Mouse (Mus musculus) limb, embryonic 15.5 days (tissue): ENCODE measurements at regions not wholly inside any gene's neighbourhood (a gene's known extent, or its start where the extent isn't known, plus 50 kb on each side); places are given as distances from the start of the nearest gene placed in this dataset.

Source experiments
- ATAC-seq: fragments of 200-750 bp; cut with Nextera tagmentation; 2 replicates; pipeline ENCODE4 v1.8.0; 2017; ENCODE audit warnings: low read depth, moderate TSS enrichment; ENCODE audit not compliant: insufficient number of reproducible peaks, low FRiP score, low TSS enrichment
- H3K27ac ChIP-seq: fragments of 300-500 bp; sonication (generic); 2 replicates; pipeline ENCODE4 v1.5.1; 2015; ENCODE audit warnings: moderate library complexity, mild to moderate bottlenecking, inconsistent platforms
- H3K27me3 ChIP-seq: fragments of 300-500 bp; sonication (generic); 2 replicates; pipeline ENCODE4 v1.6.1; 2015; ENCODE audit warnings: inconsistent platforms
- H3K36me3 ChIP-seq: fragments of 300-500 bp; sonication (generic); 2 replicates; pipeline ENCODE4 v1.6.1; 2015; ENCODE audit warnings: inconsistent platforms
- H3K4me1 ChIP-seq: fragments of 300-500 bp; sonication (generic); 2 replicates; pipeline ENCODE4 v1.6.1; 2015; ENCODE audit warnings: inconsistent platforms
- H3K4me2 ChIP-seq: fragments of 300-500 bp; sonication (generic); 2 replicates; pipeline ENCODE4 v1.6.1; 2015; ENCODE audit warnings: mild to moderate bottlenecking, inconsistent platforms
- H3K4me3 ChIP-seq: fragments of 300-500 bp; sonication (generic); 2 replicates; pipeline ENCODE4 v1.5.1; 2015; ENCODE audit warnings: mild to moderate bottlenecking, inconsistent platforms
- H3K9ac ChIP-seq: fragments of 300-500 bp; sonication (generic); 2 replicates; pipeline ENCODE4 v1.6.1; 2015; ENCODE audit warnings: inconsistent platforms
- H3K9me3 ChIP-seq: fragments of 300-500 bp; sonication (generic); 2 replicates; pipeline ENCODE4 v1.6.1; 2016; ENCODE audit warnings: inconsistent platforms
- WGBS: fragments of 180-500 bp; shearing (Covaris S2); methylation state at CpG from one replicate; pipeline ENCODE4 v1.1.7; 2015; 5-methylcytosine and 5-hydroxymethylcytosine counted together

GRCm38 (mm10) chr1:82038171-82038570, 194.7 kb upstream of the Gm9747 start:
- H3K4me2 ChIP-seq: no peak overlapping the region
- ATAC-seq: no peak
- 77% methylated on average over 4 of the region's 4 CpGs for WGBS

DNA sequence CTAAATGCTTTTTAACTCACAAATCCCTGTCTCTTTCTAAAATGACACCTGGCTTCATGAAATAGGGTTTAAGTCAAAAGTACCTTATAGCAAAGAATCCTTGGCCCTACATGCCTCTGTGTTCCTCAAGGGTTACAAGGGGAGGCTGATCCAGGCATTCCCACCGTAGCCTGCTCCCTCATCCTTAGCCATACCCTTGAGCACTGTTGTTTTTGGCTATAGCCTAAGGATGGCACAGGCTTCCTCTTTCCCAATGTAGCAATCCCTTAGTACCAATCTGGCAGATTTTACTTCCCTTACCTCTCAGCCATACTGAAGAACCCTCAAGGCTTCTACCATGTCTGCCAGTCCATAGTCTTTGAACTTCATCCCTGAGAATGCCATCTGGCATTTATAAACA, 194.2 kb upstream of the Gm9747 start:
- Histone ChIP-seq H3K9me3 (no peaks in the 10 kb centered on the region), H3K9ac (no peak overlapping the region), H3K4me3 (no peak overlapping the region), H3K4me1 (peaks cover 7% of the 10 kb centered on the region; the same call in 1 of the 2 replicates), H3K4me2 (no peak overlapping the region), H3K27me3 (no peaks in the 10 kb centered on the region), H3K36me3 (no peaks in the 10 kb centered on the region), H3K27ac (no peak overlapping the region)
- 86% methylated on average over 1 of the region's 1 CpGs for WGBS
- no peak for ATAC-seq

More at GRCm38 (mm10) chr1:82038171-82038570, 194.7 kb upstream of the Gm9747 start:
- Histone ChIP-seq H3K4me1 (peaks cover 7% of the 10 kb centered on the region; the same call in 1 of the 2 replicates), H3K9ac (no peak overlapping the region), H3K27ac (no peak overlapping the region), H3K4me3 (no peak overlapping the region), H3K9me3 (no peaks in the 10 kb centered on the region), H3K27me3 (no peaks in the 10 kb centered on the region), H3K36me3 (no peaks in the 10 kb centered on the region)

DNA sequence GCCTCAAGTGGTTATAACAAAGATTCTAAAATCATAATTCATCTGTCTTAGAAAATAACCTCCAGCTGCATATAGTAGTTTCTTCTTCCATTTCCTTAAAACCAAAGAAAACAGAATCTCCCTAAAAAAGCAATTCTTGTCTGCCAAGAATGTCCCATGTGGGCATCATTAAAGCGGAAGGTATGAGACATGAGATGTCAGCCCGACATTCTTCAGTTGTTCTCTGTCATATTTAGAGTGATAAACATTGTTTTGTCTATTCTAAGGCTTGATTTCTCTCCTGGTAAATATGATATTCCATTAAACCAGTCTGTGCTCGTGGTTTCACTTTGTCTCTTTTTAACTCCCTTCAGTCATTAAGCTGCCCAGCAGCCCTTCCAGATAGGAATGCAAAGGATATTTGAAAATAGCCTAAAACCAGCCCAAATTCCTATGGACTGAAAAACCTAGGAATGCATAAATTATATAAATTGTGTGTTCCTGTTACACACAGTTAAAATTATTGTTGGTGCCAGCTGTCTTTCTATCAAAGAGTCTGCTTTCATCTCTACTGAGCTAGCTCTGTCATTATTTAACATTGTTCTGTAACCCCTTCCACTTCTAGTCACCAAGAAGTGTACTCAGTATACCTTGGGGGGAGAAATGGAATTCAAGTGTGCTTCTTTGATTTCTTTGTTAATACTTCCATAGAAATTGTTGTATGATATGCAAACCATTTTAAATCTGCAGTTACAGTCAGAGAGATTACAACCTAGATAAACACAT, 191.4 kb upstream of the Gm9747 start:
- no peak overlapping the region for H3K4me3 ChIP-seq
- no peak overlapping the region for H3K4me2 ChIP-seq
- H3K36me3 ChIP-seq: no peaks in the 10 kb centered on the region
- H3K9ac ChIP-seq: no peak overlapping the region
- ATAC-seq: no peak
- H3K9me3 ChIP-seq: no peaks in the 10 kb centered on the region
- peaks cover 7% of the 10 kb centered on the region; the same call in 1 of the 2 replicates for H3K4me1 ChIP-seq
- 38% methylated on average over 3 of the region's 3 CpGs for WGBS
- H3K27ac ChIP-seq: no peak overlapping the region
- no peaks in the 10 kb centered on the region for H3K27me3 ChIP-seq

GRCm38 (mm10) chr1:82042051-82042432, 190.9 kb upstream of the Gm9747 start:
- H3K27ac ChIP-seq: no peak overlapping the region

DNA sequence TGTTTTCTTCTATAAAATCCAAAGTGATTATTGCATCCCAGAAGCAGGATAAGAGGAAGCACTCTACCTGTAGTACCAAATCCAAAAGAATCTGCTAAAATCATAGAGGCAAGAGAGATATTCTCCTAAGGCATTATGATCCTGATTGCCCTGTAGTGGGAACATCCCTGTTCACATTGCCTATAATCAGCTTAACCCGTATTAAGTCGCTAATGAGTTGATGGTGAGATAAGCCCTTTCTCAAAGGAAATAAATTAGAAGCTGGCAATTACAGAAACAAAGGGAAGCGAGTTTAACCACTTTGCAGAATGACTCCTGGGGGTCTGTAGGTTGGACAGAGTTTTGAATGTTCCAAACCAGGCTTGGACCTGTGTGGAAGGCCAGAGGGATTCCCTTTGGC, 190.4 kb upstream of the Gm9747 start:
- Histone ChIP-seq H3K27me3 (no peaks in the 10 kb centered on the region), H3K4me1 (peaks cover 7% of the 10 kb centered on the region; the same call in 1 of the 2 replicates), H3K9me3 (no peaks in the 10 kb centered on the region), H3K36me3 (no peaks in the 10 kb centered on the region), H3K4me3 (no peak overlapping the region), H3K27ac (no peak overlapping the region), H3K4me2 (no peak overlapping the region), H3K9ac (no peak overlapping the region)
- WGBS: 44% methylated on average over 3 of the region's 3 CpGs
- ATAC-seq: no peak

More at GRCm38 (mm10) chr1:82042051-82042432, 190.9 kb upstream of the Gm9747 start:
- H3K4me3 ChIP-seq: no peak overlapping the region
- H3K4me1 ChIP-seq: peaks cover 7% of the 10 kb centered on the region; the same call in 1 of the 2 replicates
- WGBS: 27% methylated on average over 2 of the region's 2 CpGs
- no peak for ATAC-seq
- no peak overlapping the region for H3K9ac ChIP-seq
- H3K36me3 ChIP-seq: no peaks in the 10 kb centered on the region
- no peaks in the 10 kb centered on the region for H3K27me3 ChIP-seq
- no peaks in the 10 kb centered on the region for H3K9me3 ChIP-seq
- no peak overlapping the region for H3K4me2 ChIP-seq

GRCm38 (mm10) chr1:82066291-82066690, 166.6 kb upstream of the Gm9747 start:
- WGBS: 81% methylated on average over 6 of the region's 6 CpGs
- Histone ChIP-seq H3K4me2 (no peak overlapping the region), H3K4me1 (no peaks in the 10 kb centered on the region), H3K27me3 (no peaks in the 10 kb centered on the region), H3K27ac (no peak overlapping the region), H3K9ac (no peak overlapping the region), H3K9me3 (no peaks in the 10 kb centered on the region), H3K36me3 (no peaks in the 10 kb centered on the region), H3K4me3 (no peak overlapping the region)
- ATAC-seq: no peak

GRCm38 (mm10) chr1:82068571-82068970, 164.3 kb upstream of the Gm9747 start:
- Histone ChIP-seq H3K27me3 (no peaks in the 10 kb centered on the region), H3K36me3 (no peaks in the 10 kb centered on the region), H3K4me1 (no peaks in the 10 kb centered on the region), H3K9me3 (no peaks in the 10 kb centered on the region), H3K4me2 (no peak overlapping the region), H3K4me3 (no peak overlapping the region), H3K27ac (no peak overlapping the region), H3K9ac (no peak overlapping the region)
- ATAC-seq: no peak
- 79% methylated on average over 4 of the region's 4 CpGs for WGBS

GRCm38 (mm10) chr1:82070181-82071109, 162.5 kb upstream of the Gm9747 start:
- ATAC-seq: no peak
- WGBS: 72% methylated on average over 9 of the region's 9 CpGs
- no peak overlapping the region for H3K9ac ChIP-seq
- no peaks in the 10 kb centered on the region for H3K9me3 ChIP-seq
- no peaks in the 10 kb centered on the region for H3K36me3 ChIP-seq
- no peak overlapping the region for H3K4me2 ChIP-seq
- H3K4me1 ChIP-seq: no peaks in the 10 kb centered on the region
- no peaks in the 10 kb centered on the region for H3K27me3 ChIP-seq
- no peak overlapping the region for H3K4me3 ChIP-seq
- no peak overlapping the region for H3K27ac ChIP-seq

DNA sequence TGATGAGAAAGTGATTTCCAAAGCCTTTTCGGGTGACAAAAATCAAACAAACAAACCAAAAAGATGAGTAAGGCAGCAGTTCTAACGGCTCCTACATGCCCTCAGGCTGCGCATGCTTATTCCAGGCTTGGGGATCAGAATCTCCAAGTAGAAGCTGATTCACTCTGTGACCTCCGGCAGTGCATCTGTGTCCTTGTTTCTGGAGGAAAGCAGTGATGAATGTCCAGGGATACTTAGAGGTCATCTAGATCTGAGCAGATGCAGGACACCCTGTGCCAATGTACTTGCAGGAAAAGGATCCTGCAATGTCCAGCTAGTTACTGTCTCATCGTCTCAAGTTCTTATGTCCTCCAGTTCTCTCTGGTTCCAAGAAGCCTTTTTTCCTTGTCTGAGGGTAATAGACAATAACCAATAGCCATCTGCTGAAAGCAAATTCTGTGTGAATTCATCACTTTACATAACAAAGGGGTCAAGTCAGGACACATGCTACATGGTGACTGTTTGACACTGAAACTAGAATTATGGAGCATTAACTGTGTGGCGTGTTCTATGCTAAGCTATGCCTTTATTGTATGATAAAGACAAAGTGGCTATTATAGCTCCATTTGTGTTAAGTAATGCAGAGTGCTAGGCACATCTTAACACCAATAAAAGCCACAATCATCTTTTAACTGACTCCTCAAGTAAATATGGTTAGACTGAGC, 143.6 kb upstream of the Gm9747 start:
- no peaks in the 10 kb centered on the region for H3K4me1 ChIP-seq
- no peaks in the 10 kb centered on the region for H3K36me3 ChIP-seq
- H3K9ac ChIP-seq: no peak overlapping the region
- no peaks in the 10 kb centered on the region for H3K9me3 ChIP-seq
- 76% methylated on average over 6 of the region's 6 CpGs for WGBS
- no peak overlapping the region for H3K27ac ChIP-seq
- H3K4me3 ChIP-seq: no peak overlapping the region
- no peaks in the 10 kb centered on the region for H3K27me3 ChIP-seq
- no peak overlapping the region for H3K4me2 ChIP-seq
- no peak for ATAC-seq

DNA sequence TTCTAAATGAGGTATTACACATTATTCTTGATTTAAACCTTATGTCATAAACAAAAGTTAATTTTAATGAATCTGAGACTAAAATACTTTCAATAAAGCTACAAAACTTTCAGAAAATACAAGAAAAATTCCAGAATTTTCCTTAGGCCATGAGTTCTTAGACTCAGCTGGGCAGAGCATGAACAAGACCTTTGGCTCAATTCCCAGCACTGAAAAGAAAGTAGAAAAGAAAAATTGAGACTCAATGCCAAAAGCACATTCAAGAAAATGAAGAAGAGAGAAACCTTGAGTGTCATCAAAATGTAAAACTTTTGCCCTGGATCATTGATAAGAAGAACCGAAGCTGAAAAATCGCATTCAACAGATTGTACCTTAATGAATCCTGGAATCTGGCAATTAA, 137.8 kb upstream of the Gm9747 start:
- H3K4me2 ChIP-seq: no peak overlapping the region
- H3K27me3 ChIP-seq: no peaks in the 10 kb centered on the region
- H3K4me1 ChIP-seq: no peaks in the 10 kb centered on the region
- ATAC-seq: no peak
- H3K27ac ChIP-seq: no peak overlapping the region
- no peak overlapping the region for H3K4me3 ChIP-seq
- no peaks in the 10 kb centered on the region for H3K36me3 ChIP-seq
- H3K9ac ChIP-seq: no peak overlapping the region
- WGBS: 91% methylated on average over 2 of the region's 2 CpGs
- H3K9me3 ChIP-seq: no peaks in the 10 kb centered on the region

- H3K4me3 ChIP-seq: no peak overlapping the region
- no peak for ATAC-seq
- no peak overlapping the region for H3K27ac ChIP-seq
- no peaks in the 10 kb centered on the region for H3K36me3 ChIP-seq
- H3K4me1 ChIP-seq: no peaks in the 10 kb centered on the region
- H3K9me3 ChIP-seq: no peaks in the 10 kb centered on the region
- no peak overlapping the region for H3K4me2 ChIP-seq
- no peak overlapping the region for H3K9ac ChIP-seq
- 77% methylated on average over 5 of the region's 5 CpGs for WGBS
- H3K27me3 ChIP-seq: no peaks in the 10 kb centered on the region
Measured at GRCm38 (mm10) chr1:82106756-82107155, 126.2 kb upstream of the Gm9747 start.
